Mouse (Mus musculus) frontal cortex, adult (tissue): ENCODE results near the gene E130114P18Rik.

ENCODE experiments used
- ATAC-seq: cut with Nextera tagmentation; 2 replicates; pipeline ENCODE4 v1.9.2; 2017; ENCODE audit warnings: mild to moderate bottlenecking, moderate library complexity, mixed read lengths; ENCODE audit not compliant: low TSS enrichment

The E130114P18Rik gene

DNA sequence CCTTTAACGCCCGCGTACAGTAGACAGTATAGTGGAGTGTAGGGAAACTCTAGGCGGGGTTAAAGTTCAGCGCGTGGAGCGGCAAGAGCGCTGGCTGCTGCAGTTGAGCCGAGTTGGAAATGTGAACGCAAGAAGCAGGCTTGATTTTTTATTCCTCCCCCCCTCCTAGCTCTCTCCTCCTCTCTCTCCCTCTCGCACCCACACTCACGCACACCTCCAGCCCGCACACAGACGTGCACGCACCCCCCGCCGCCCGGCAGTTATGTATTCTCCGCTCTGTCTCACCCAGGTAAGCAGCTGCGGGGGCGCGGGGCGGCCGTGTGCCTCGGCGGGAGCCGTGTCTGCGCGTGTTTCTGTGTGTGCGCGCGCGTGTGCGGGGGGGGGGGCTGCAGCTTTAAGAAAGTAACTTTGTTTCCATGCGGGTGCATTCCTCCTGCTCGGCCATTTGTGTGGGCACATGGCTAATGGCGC lies at the start of gene E130114P18Rik:
Gene E130114P18Rik (minus strand): TSS at position 373 of the 471 bp plus-strand sequence.
- peak; percentile 26 for ATAC-seq

DNA sequence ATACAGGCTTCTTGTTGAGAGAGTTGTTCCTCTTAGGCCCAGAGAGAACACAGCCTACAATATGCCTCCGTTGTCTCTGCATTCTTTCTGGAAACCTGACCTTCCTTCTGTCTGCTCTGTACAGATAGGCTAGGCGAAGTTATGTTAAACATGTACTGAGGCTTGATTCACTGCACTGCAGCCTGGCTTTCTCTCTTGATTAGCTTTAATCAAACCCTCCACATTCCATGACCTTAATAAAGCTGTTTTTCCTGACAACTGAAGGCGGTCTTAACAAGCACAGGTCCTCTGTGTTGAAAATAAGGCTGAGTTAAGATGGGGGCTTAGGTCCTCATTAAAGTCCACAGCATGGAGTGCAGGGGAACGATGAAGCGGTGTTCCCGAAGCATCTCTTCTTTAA lies 49.2 kb upstream of the E130114P18Rik start:
- no peak for ATAC-seq

DNA sequence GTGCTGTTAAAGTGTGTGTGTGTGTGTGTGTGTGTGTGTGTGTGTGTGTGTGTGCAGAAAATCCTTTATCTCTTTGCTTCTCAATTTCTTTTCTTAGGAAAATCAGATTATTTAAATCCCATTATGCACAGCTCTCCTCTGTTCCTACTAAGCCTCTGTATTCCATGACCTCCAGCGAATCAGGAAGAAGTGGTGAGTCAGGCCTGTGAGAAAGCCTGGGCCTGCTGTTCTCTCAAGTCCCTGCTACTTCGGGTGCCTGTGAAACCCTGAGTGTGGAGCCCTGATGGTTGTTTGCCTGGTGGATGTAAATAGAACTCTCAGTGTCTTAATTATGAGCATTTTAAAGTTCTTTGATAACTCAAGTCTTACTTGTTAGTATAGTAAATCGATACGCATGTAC lies 48.0 kb upstream of the E130114P18Rik start:
- no peak for ATAC-seq

GRCm38 (mm10) chr4:97825432-97825831 lies 47.6 kb upstream of the E130114P18Rik start:
- ATAC-seq = no peak

- no peak for ATAC-seq
These were observed 46.6 kb upstream of the E130114P18Rik start for GRCm38 (mm10) chr4:97824451-97824850.

DNA sequence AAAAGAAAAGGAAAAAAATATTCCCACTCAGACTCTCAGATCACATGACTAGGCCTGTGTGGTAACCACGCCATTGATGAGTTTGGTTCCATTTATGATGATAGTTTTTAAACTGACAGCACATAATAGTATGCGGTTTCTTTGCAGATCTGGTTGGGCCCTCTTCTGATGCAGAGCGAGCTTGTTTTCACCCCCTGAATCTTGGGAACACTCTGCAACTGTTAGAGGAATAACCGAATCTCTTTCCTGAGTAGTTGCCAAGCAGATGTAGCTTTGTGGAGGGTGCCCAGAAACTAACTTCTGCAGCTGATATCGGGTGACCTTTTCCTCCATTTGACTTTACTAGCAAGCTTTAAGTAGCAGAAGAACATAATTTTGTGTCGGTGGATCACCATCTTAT lies 45.6 kb upstream of the E130114P18Rik start:
- no peak for ATAC-seq

DNA sequence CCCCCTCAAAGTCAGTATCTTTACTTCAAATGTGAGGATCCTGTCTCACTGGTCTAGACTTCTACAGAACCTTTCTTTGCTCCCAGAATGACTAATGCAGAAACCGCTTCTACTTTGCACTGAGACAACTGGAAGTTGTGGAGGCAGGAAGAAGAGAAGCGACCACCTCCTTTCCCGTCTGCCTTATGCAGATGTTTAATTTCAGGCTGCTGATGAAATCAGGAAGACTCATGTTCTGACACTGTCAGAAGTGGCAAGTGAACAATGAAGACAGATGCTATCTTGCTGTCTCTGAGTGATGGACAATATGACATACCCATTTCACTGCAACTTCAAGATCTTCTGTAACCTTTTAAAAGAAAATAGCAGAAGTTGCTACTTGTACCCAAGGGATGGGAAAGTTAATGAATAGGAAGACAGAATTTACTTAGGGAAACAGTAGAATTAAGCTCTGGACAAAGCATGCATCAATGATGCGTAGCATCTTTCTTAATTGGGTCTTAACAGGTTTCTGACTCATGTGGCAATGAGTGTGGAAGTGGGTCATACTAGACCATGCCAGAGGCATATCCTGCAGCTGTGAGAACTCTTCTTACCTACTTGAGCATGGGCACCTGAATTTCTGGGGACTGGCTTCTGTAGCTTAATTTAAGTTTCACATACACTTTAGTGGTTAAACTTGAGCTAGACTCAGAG lies 43.8 kb upstream of the E130114P18Rik start:
- ATAC-seq = no peak

DNA sequence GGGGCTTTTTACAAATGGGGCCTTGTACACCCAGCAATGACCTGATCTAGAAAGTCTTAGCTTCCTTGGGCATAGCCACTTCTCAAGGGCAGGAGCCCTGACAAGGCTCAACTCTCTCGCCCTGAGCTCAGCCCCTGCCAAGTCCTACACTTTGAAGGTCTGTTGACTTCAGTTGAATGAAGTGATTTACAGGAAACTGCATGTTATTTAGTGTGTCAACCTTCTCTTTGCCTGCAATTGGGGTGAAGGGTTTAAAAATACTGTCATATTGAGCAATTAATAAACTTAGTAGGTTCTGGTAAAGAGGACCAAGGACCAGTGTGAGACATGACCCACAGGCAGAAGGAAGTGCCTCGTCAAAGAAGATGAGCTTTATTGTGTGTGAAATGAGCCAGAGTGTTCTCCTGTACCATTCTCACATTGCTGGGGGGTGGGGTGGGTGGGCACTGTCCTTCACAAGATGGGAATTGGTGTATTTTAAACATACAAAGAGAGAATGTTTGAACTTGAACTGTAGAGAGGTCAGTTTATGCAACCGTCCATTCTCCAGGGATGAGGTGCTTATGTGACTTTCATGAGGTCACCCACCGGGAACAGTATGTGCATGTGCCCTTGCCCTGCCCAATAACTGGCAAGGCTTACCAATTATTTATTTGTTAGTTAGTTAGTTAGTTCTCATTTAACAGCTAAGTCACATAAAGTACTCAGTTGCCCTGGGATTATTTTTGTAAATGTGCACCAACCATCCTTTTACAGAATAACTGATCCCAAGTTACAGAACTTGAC lies 42.8 kb upstream of the E130114P18Rik start:
- no peak for ATAC-seq

DNA sequence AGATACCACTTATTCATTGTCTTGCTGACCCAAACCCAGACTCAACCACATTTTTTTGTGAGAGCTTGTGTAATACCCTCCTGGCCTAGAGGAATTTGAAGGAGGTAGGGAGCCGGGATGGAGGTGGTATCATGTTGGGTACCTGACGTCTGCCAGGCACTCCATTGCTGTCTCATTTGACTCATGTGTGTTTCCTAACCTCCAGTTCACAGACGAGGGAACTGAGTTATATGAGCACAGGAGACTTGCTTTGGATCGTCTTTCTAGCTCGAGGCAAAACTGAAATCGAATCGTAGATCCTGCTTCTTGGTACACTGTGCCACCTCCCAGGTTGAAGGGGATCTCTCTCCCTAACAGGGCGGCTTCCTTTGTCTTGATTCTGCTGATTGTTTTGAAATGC lies 41.2 kb upstream of the E130114P18Rik start:
- no peak for ATAC-seq

- no peak for ATAC-seq
These were observed 40.6 kb upstream of the E130114P18Rik start for GRCm38 (mm10) chr4:97818498-97818897.

DNA sequence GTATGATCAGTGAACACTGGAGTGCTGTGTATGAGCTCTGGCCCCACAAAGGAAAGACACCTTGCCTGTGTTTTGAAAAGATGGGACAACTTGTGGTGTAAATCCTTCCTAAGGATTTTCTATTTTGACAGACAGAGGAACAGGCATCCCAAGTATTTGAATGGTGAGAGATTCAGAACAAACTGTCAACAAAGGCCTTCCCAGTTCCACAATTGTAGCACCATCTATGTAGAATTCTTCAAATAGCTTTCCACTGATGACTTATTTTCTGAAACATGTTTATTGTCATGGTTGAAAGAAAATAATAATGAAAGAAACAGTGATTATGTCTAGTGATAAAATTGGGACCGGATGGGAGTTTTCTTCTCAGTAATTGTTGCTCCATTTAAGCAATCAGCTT lies 39.9 kb upstream of the E130114P18Rik start:
- no peak for ATAC-seq

GRCm38 (mm10) chr4:97816753-97817152 lies 38.9 kb upstream of the E130114P18Rik start:
- ATAC-seq = no peak

DNA sequence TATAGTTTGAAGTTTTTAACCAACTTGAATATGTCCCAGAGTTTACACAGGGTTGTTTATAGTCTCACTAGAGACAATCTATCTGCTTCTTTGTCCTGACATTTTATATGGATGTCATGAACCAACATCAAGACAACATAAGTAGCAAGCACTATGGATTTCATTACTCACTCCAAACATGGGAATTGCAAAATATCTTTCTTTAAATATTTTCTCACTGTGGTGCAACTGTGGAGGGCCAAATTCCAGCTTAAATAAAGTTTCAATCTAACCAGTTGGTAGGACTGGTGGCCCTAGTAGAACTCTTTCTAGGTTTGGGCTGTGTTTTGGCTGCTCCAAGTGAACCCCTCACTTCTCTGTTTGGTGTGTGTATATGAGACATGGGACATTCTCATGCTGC lies 38.1 kb upstream of the E130114P18Rik start:
- no peak for ATAC-seq

DNA sequence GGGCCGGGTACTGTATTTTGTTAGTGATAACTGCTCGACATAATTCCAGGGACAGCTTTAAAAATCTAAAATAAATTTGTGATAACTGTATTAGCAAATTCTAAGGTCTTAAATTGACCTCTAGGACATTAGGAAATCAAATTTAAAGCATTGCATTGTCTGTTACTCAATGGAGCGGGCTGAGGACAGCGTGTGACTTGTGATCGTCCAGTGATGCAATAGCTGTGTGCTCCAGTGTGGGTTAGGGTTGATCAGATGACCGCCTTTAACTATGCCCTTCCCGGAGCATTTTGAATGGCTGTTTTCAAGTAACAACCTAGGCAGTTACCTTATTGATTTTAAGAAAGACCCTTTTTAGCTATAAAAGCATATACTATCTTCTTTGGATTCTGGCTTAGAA lies 36.6 kb upstream of the E130114P18Rik start:
- ATAC-seq = no peak

DNA sequence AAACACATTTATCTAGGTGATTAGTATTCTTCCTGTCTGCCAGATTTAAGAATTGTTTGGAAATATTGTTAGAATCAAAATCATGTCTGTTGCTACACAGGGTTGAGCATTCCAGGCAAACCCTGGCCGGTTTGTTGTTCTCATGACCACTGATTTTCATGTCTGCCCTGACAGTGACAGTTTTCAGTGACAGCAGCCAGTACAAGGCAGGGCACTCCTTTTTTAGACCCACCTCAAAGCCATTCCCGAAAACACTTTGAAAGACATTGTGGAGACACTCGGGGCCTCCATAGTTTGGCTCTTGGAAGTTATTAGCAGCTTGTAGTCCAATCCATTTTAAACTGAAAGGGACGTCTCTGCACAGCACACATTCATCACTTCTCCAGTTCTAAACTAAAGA lies 36.1 kb upstream of the E130114P18Rik start:
- no peak for ATAC-seq

- no peak for ATAC-seq
These were observed 35.2 kb upstream of the E130114P18Rik start for GRCm38 (mm10) chr4:97813035-97813434.

DNA sequence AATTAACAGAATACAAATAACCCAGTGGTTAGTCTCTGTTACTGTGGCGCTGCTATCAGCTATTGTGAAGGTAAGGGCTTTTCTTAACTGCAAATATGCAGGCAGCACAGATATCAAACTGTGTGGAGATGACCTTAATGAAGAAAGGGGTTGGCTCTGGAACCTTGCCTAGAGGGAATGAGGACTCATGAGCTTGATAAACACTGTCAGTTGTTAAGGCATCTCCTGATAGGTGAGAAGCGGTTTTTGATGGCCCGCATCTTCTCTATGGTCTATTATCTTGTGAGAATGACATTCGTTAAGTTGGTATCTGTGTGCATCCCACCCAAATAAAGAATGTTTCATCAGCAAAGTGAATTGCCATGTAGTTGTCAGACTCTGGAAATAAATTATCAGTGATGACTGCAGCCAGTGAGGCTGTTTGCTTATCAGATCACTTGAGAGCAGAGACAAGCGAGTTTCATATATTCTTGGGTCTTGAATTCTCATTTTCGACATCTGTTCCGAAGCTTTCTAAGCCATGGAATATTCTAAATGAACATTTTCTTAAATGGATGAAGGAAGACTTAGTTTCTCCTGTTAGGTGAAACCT lies 32.6 kb upstream of the E130114P18Rik start:
- no peak for ATAC-seq

DNA sequence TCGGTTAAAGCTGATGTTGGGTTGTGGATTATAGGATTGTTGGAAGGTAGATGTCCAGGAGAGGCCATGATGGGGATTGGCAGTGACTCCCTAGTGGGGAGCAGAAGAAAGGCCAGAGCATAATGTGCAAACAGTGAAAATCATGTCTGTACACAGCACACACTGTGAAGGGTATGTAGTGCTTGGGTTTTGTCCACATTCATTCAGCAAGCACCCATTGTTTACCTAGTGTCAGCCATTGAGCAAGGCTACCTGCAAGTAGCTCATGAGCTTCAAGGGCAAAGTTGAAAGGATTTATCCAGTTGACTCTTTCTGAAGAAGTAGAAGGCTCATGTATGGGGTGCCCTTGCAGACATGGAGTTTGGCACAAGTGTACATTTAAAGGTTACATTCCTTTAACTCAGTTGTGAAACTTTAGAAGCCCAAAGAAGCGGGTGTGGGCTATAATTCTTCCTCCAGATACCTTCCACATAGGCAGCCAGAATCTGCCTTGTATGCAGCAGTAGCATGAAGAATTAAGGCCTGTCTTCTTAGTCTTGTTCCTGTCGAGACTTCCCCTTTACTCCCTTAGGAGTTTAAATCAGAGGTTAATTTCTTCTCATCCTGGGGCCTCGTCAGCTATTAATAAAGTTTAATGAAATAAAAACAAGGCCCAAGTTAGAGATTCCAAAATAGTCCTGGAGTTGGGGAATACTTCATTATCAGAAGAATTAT lies 31.9 kb upstream of the E130114P18Rik start:
- ATAC-seq = no peak

GRCm38 (mm10) chr4:97808885-97809284 lies 31.0 kb upstream of the E130114P18Rik start:
- ATAC-seq = no peak

DNA sequence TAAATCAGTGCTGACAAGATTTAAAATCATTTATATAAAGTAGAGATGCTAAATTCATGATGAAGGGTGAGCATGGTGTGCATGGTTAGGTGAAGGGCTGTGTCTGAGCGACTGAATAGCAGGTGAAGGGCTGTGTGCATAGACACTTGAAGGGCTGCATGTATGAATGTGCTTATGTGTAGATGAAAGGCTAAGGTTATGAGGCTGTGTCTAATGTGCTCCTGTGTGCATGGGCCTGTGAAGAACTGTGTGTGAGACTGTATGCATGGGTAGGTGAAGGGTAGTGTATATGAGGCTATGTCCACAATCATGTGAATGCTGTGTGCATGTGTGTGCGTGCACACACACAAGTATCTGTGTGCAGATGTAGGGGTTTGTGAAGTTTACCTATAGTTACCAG lies 29.0 kb upstream of the E130114P18Rik start:
- no peak for ATAC-seq

- no peak for ATAC-seq
These were observed 28.3 kb upstream of the E130114P18Rik start for GRCm38 (mm10) chr4:97805896-97806808.
